Mouse (Mus musculus) stomach, embryonic 14.5 days (tissue): ENCODE data around the gene Wdr6. TPM values are rescaled to one million over a fixed set of nuclear protein-coding genes. Genes with fewer than 3 reads are reported as not detected.

Experiments
- ATAC-seq: fragments of 200-750 bp; cut with Nextera tagmentation; 2 replicates; pipeline ENCODE4 v1.8.0; 2017; ENCODE audit warnings: low read depth, moderate TSS enrichment; ENCODE audit not compliant: insufficient number of reproducible peaks, insufficient read depth, low FRiP score
- H3K27ac ChIP-seq: fragments of 300-500 bp; sonication (generic); 2 replicates; pipeline ENCODE4 v1.5.1; 2014; ENCODE audit warnings: mild to moderate bottlenecking, low read length, moderate library complexity, mixed read lengths
- H3K27me3 ChIP-seq: fragments of 300-500 bp; sonication (generic); 2 replicates; pipeline ENCODE4 v1.6.1; 2014; ENCODE audit warnings: low read length, control low read depth, mixed read lengths; ENCODE audit not compliant: control insufficient read depth, insufficient read depth
- H3K36me3 ChIP-seq: fragments of 300-500 bp; sonication (generic); 2 replicates; pipeline ENCODE4 v1.6.1; 2014; ENCODE audit warnings: mild to moderate bottlenecking, control low read depth, low read length, moderate library complexity, mixed read lengths; ENCODE audit not compliant: control insufficient read depth, insufficient read depth
- H3K4me1 ChIP-seq: fragments of 300-500 bp; sonication (generic); 2 replicates; pipeline ENCODE4 v1.6.1; 2014; ENCODE audit warnings: low read length, control low read depth, mixed read lengths; ENCODE audit not compliant: control insufficient read depth, insufficient read depth
- H3K4me2 ChIP-seq: fragments of 300-500 bp; sonication (generic); replicated peaks from 2 replicates; pipeline ENCODE4 v1.6.1; 2014; ENCODE audit warnings: low read depth, low read length, control low read depth
- H3K4me3 ChIP-seq: fragments of 300-500 bp; sonication (generic); 2 replicates; pipeline ENCODE4 v1.5.1; 2014; ENCODE audit warnings: low read depth, low read length, control low read depth
- H3K9ac ChIP-seq: fragments of 300-500 bp; sonication (generic); replicated peaks from 2 replicates; pipeline ENCODE4 v1.6.1; 2014; ENCODE audit warnings: low read depth, mild to moderate bottlenecking, control low read depth, low read length, moderate library complexity, mixed read lengths
- H3K9me3 ChIP-seq: fragments of 300-500 bp; sonication (generic); 2 replicates; pipeline ENCODE4 v1.6.1; 2016; ENCODE audit warnings: low read depth, low read length, control low read depth; ENCODE audit not compliant: control insufficient read depth
- WGBS: fragments of 180-500 bp; shearing (Covaris S2); extraction: QIAGEN DNeasy Blood & Tissue Kit; methylation state at CpG from one replicate; pipeline ENCODE4 v1.1.7; 2014; 5-methylcytosine and 5-hydroxymethylcytosine counted together
- polyA plus RNA-seq: library from polyadenylated mRNA; unstranded; fragments of >200 nt; fragmentation: Nextera tagmentation; extraction: Ambion mirVana; gene quantifications from 2 replicates; pipeline ENCODE4 v1.2.1, GENCODE M21; 2014

Wdr6 gene
- polyA plus RNA-seq, 1 experiment from 2014 or later: 88.4 TPM

GRCm38 (mm10) chr9:108600011-108600410, 21.5 kb upstream of the Wdr6 start:
- no peak overlapping the region for H3K4me3 ChIP-seq
- H3K4me1 ChIP-seq: no peaks in the 10 kb centered on the region
- 38% methylated on average over 2 of the region's 2 CpGs for WGBS
- H3K27me3 ChIP-seq: no peaks in the 10 kb centered on the region
- H3K9me3 ChIP-seq: no peaks in the 10 kb centered on the region
- H3K27ac ChIP-seq: no peak overlapping the region
- no peak for ATAC-seq
- H3K4me2 ChIP-seq: no peak overlapping the region
- no peak overlapping the region for H3K9ac ChIP-seq
- H3K36me3 ChIP-seq: peaks cover 17% of the 10 kb centered on the region

- no peak for ATAC-seq
These were observed 20.6 kb upstream of the Wdr6 start for GRCm38 (mm10) chr9:108599021-108599566.

GRCm38 (mm10) chr9:108596998-108597764, 18.6 kb upstream of the Wdr6 start, which contains the start of gene P4htm:
TSS of gene P4htm (minus strand) at chr9:108597667.
- H3K9me3 ChIP-seq: no peaks in the 10 kb centered on the region
- no peaks in the 10 kb centered on the region for H3K36me3 ChIP-seq
- peak within 1 kb of the TSS; percentile 45; the same call in 1 of the 2 replicates for H3K9ac ChIP-seq
- H3K4me3 ChIP-seq: peak within 1 kb of the TSS; percentile 60
- no peaks in the 10 kb centered on the region for H3K4me1 ChIP-seq
- no peaks in the 10 kb centered on the region for H3K27me3 ChIP-seq
- peak within 1 kb of the TSS; percentile 87 for H3K4me2 ChIP-seq
- WGBS: 3% methylated on average over 69 of the region's 69 CpGs
- peak; percentile 86; the same call in 1 of the 2 replicates for ATAC-seq
- no peak within 1 kb of the TSS for H3K27ac ChIP-seq

More at GRCm38 (mm10) chr9:108599021-108599566, 20.6 kb upstream of the Wdr6 start:
- H3K9me3 ChIP-seq: no peaks in the 10 kb centered on the region
- H3K36me3 ChIP-seq: peaks cover 12% of the 10 kb centered on the region
- no peaks in the 10 kb centered on the region for H3K27me3 ChIP-seq
- H3K9ac ChIP-seq: no peak overlapping the region
- no peak overlapping the region for H3K4me3 ChIP-seq
- WGBS: 79% methylated on average over 4 of the region's 4 CpGs
- no peak overlapping the region for H3K4me2 ChIP-seq
- no peak overlapping the region for H3K27ac ChIP-seq
- H3K4me1 ChIP-seq: no peaks in the 10 kb centered on the region

- Histone ChIP-seq H3K4me1 (no peaks in the 10 kb centered on the region), H3K4me2 (no peak overlapping the region), H3K9ac (no peak overlapping the region), H3K27me3 (no peaks in the 10 kb centered on the region), H3K27ac (no peak overlapping the region), H3K36me3 (no peaks in the 10 kb centered on the region), H3K4me3 (no peak overlapping the region), H3K9me3 (no peaks in the 10 kb centered on the region)
- 79% methylated on average over 3 of the region's 3 CpGs for WGBS
- ATAC-seq: no peak
These were observed 15.8 kb upstream of the Wdr6 start for GRCm38 (mm10) chr9:108594354-108594753.

- Histone ChIP-seq H3K27ac (no peak overlapping the region), H3K9ac (no peak overlapping the region), H3K4me2 (no peak overlapping the region), H3K4me1 (peaks cover 22% of the 10 kb centered on the region), H3K9me3 (no peaks in the 10 kb centered on the region), H3K4me3 (no peak overlapping the region), H3K27me3 (no peaks in the 10 kb centered on the region), H3K36me3 (no peaks in the 10 kb centered on the region)
- 88% methylated on average over 4 of the region's 4 CpGs for whole genome bisulfite sequencing
- ATAC-seq: no peak
These were observed 12.9 kb upstream of the Wdr6 start for GRCm38 (mm10) chr9:108591462-108591861.

- H3K4me2 ChIP-seq: no peak overlapping the region
- no peak overlapping the region for H3K27ac ChIP-seq
- WGBS: 62% methylated on average over 5 of the region's 5 CpGs
- H3K4me3 ChIP-seq: no peak overlapping the region
- H3K4me1 ChIP-seq: peaks cover 22% of the 10 kb centered on the region
- ATAC-seq: no peak
- H3K27me3 ChIP-seq: no peaks in the 10 kb centered on the region
- no peaks in the 10 kb centered on the region for H3K9me3 ChIP-seq
- H3K36me3 ChIP-seq: no peaks in the 10 kb centered on the region
- no peak overlapping the region for H3K9ac ChIP-seq
These were observed 10.7 kb upstream of the Wdr6 start for GRCm38 (mm10) chr9:108589229-108589628.

- H3K4me2 ChIP-seq: peak overlapping the region; percentile 42
- no peaks in the 10 kb centered on the region for H3K27me3 ChIP-seq
- H3K27ac ChIP-seq: peak overlapping the region; percentile 66; the same call in 1 of the 2 replicates
- H3K9ac ChIP-seq: no peak overlapping the region
- ATAC-seq: peak; percentile 93
- peaks cover 22% of the 10 kb centered on the region for H3K4me1 ChIP-seq
- WGBS: 2% methylated on average over 14 of the region's 14 CpGs
- H3K36me3 ChIP-seq: no peaks in the 10 kb centered on the region
- H3K4me3 ChIP-seq: 0 out of 2 replicates have a peak overlapping the region, but pooled peaks have one; percentile 5
- no peaks in the 10 kb centered on the region for H3K9me3 ChIP-seq
These were observed 9.1 kb upstream of the Wdr6 start for GRCm38 (mm10) chr9:108587571-108588180.

- ATAC-seq: no peak
- Histone ChIP-seq H3K9ac (peak overlapping the region; percentile 45; the same call in 1 of the 2 replicates), H3K9me3 (no peaks in the 10 kb centered on the region)
These were observed 778 bp upstream of the Wdr6 start for GRCm38 (mm10) chr9:108579344-108579690.

More at GRCm38 (mm10) chr9:108579344-108579690, 778 bp upstream of the Wdr6 start:
- H3K27me3 ChIP-seq: no peaks in the 10 kb centered on the region
- 55% methylated on average over 5 of the region's 5 CpGs for WGBS
- H3K4me2 ChIP-seq: peak overlapping the region; percentile 70
- peak overlapping the region; percentile 82 for H3K27ac ChIP-seq
- H3K36me3 ChIP-seq: peaks cover 16% of the 10 kb centered on the region
- H3K4me3 ChIP-seq: peak overlapping the region; percentile 62
- peaks cover 29% of the 10 kb centered on the region; the same call in 1 of the 2 replicates for H3K4me1 ChIP-seq
